Mouse (Mus musculus) bone marrow, adult 2 months (tissue): Measurements from ENCODE around the gene Nek2.

Experiments used
- CTCF ChIP-seq: fragments of 200-500 bp; IDR thresholded peaks from 2 replicates; pipeline ENCODE4 v1.5.1; 2011; ENCODE audit warnings: low read length, control low read depth; ENCODE audit not compliant: control insufficient read depth, insufficient read depth
- POLR2A ChIP-seq: fragments of 200-500 bp; IDR thresholded peaks from 2 replicates; pipeline ENCODE4 v1.6.1; 2011; ENCODE audit warnings: low read depth, mild to moderate bottlenecking, control low read depth, low read length, borderline replicate concordance; ENCODE audit not compliant: control insufficient read depth

- TF ChIP-seq POLR2A (no peak), CTCF (no peak)
Measured at GRCm38 (mm10) chr1:191856886-191857651, 35.8 kb downstream of the Nek2 start.
